Mouse (Mus musculus) T-helper 1 cell (primary cell): ENCODE results near the gene Zfp942.
"Not testable (repeated sequence)": the region's sequence is repeated elsewhere in the genome, so short reads cannot be mapped to it uniquely, and the experiment has no call there.

Experiments used
- in situ Hi-C: fragments of 300-600 bp; cut with MboI, MseI; formaldehyde crosslinking; loops from one replicate; pipeline ENCODE4 v1.15.1; 2025; ENCODE audit warnings: high pct_unique_total_duplicates

Zfp942 gene

GRCm38 (mm10) chr17:21962107-21962907, at the start of gene Zfp942, which contains the start of gene Zfp943:
Zfp942 (minus strand) TSS chr17:21962464.
Zfp943 (plus strand) TSS chr17:21962552.
- in situ Hi-C loops: loop anchor here (25.0 kb wide), 1 partner anchor 400 kb away; the partner anchor contains the start of genes Zfp758 and Zfp944

GRCm38 (mm10) chr17:21963302-21963701, 1.0 kb upstream of the Zfp942 start:
- in situ Hi-C loops: loop anchor here (25.0 kb wide), 1 partner anchor 399 kb away; the partner anchor contains the start of genes Zfp758 and Zfp944

GRCm38 (mm10) chr17:21909456-21910052, 52.7 kb downstream of the Zfp942 start, which contains the start of gene Zfp995:
Zfp995 (minus strand) TSS chr17:21909926.
- in situ Hi-C loops: not testable (repeated sequence)

GRCm38 (mm10) chr17:21909039-21909438, 53.2 kb downstream of the Zfp942 start:
- in situ Hi-C loops: no loop called here
